Mouse (Mus musculus) layer of hippocampus, adult 9-11 months (tissue): Measurements from ENCODE around the gene Nptn.

Experiments
- DNase-seq: peaks from one replicate; pipeline ENCODE4 v3.0.0; 2022

Gene Nptn

GRCm38 (mm10) chr9:58581958-58582540 is at the start of gene Nptn:
Nptn (plus strand) TSS chr9:58582240.
- DNase-seq, result peak; percentile 99

- DNase-seq, result no peak
These were observed 48.7 kb upstream of the Nptn start for GRCm38 (mm10) chr9:58533322-58533721.

GRCm38 (mm10) chr9:58534766-58535165 is 47.3 kb upstream of the Nptn start:
- no peak for DNase-seq

- DNase-seq, result no peak
These were observed 46.4 kb upstream of the Nptn start for GRCm38 (mm10) chr9:58535447-58536134.

- DNase-seq, result no peak
These were observed 44.3 kb upstream of the Nptn start for GRCm38 (mm10) chr9:58537774-58538173.

GRCm38 (mm10) chr9:58539886-58540285 is 42.2 kb upstream of the Nptn start:
- no peak for DNase-seq

- peak; percentile 90 for DNase-seq
These were observed 40.1 kb upstream of the Nptn start for GRCm38 (mm10) chr9:58541895-58542338.

- no peak for DNase-seq
These were observed 37.1 kb upstream of the Nptn start for GRCm38 (mm10) chr9:58544879-58545324.

GRCm38 (mm10) chr9:58545428-58545827 is 36.6 kb upstream of the Nptn start:
- no peak for DNase-seq

GRCm38 (mm10) chr9:58546630-58547360 is 35.2 kb upstream of the Nptn start:
- DNase-seq, result no peak

- no peak for DNase-seq
These were observed 33.1 kb upstream of the Nptn start for GRCm38 (mm10) chr9:58548897-58549296.

GRCm38 (mm10) chr9:58549694-58550093 is 32.3 kb upstream of the Nptn start:
- DNase-seq, result no peak

- DNase-seq, result no peak
These were observed 31.1 kb upstream of the Nptn start for GRCm38 (mm10) chr9:58550928-58551327.

- DNase-seq, result no peak
These were observed 30.0 kb upstream of the Nptn start for GRCm38 (mm10) chr9:58552083-58552482.

GRCm38 (mm10) chr9:58554056-58554907 is 27.8 kb upstream of the Nptn start:
- no peak for DNase-seq

- DNase-seq, result peak; percentile 72
These were observed 26.9 kb upstream of the Nptn start, which contains the start of gene Cd276 for GRCm38 (mm10) chr9:58554908-58555684. Cd276 (minus strand) TSS chr9:58555437.

- no peak for DNase-seq
These were observed 26.2 kb upstream of the Nptn start for GRCm38 (mm10) chr9:58555685-58556414.

GRCm38 (mm10) chr9:58556627-58557026 is 25.4 kb upstream of the Nptn start:
- DNase-seq, result no peak

- no peak for DNase-seq
These were observed 24.3 kb upstream of the Nptn start for GRCm38 (mm10) chr9:58557457-58558455.

- DNase-seq, result no peak
These were observed 21.8 kb upstream of the Nptn start for GRCm38 (mm10) chr9:58560211-58560610.
